Mouse (Mus musculus) splenic B cell, adult 2 months (primary cell): ENCODE measurements around the gene Muc15.

ENCODE experiments used
- DNase-seq: peaks from one replicate; pipeline ENCODE4 v3.0.0-alpha.2; 2011; ENCODE audit warnings: low read depth, low spot score
- H3K27me3 ChIP-seq: 2 replicates; pipeline ENCODE4 v1.6.1; 2012; ENCODE audit warnings: mild to moderate bottlenecking, low read length, moderate library complexity, mixed read lengths; ENCODE audit not compliant: control insufficient read depth, poor library complexity, insufficient read depth, severe bottlenecking
- H3K36me3 ChIP-seq: 2 replicates; pipeline ENCODE4 v1.6.1; 2012; ENCODE audit warnings: mild to moderate bottlenecking, low read length, moderate library complexity, mixed read lengths; ENCODE audit not compliant: control insufficient read depth, poor library complexity, insufficient read depth, severe bottlenecking

Gene Muc15

GRCm38 (mm10) chr2:110721290-110721753, at the start of gene Muc15:
TSS of gene Muc15 (plus strand) at chr2:110721340.
- no peaks in the 10 kb centered on the region for H3K36me3 ChIP-seq
- no peak for DNase-seq
- H3K27me3 ChIP-seq = no peaks in the 10 kb centered on the region

- Histone ChIP-seq H3K36me3 (no peaks in the 10 kb centered on the region), H3K27me3 (no peaks in the 10 kb centered on the region)
- no peak for DNase-seq
These were observed 11.7 kb upstream of the Muc15 start for GRCm38 (mm10) chr2:110709436-110709835.

- no peak for DNase-seq
- no peaks in the 10 kb centered on the region for H3K27me3 ChIP-seq
- no peaks in the 10 kb centered on the region for H3K36me3 ChIP-seq
These were observed 11.0 kb upstream of the Muc15 start for GRCm38 (mm10) chr2:110710055-110710720.

- no peaks in the 10 kb centered on the region for H3K27me3 ChIP-seq
- DNase-seq = no peak
- no peaks in the 10 kb centered on the region for H3K36me3 ChIP-seq
These were observed 2.1 kb upstream of the Muc15 start for GRCm38 (mm10) chr2:110719051-110719450.

GRCm38 (mm10) chr2:110722208-110722607, 1.1 kb downstream of the Muc15 start:
- no peak for DNase-seq
- no peaks in the 10 kb centered on the region for H3K27me3 ChIP-seq
- H3K36me3 ChIP-seq = no peaks in the 10 kb centered on the region

GRCm38 (mm10) chr2:110726106-110726505, 5.0 kb downstream of the Muc15 start:
- Histone ChIP-seq H3K36me3 (no peaks in the 10 kb centered on the region), H3K27me3 (no peaks in the 10 kb centered on the region)
- DNase-seq = no peak

GRCm38 (mm10) chr2:110737236-110737635, 16.1 kb downstream of the Muc15 start:
- H3K27me3 ChIP-seq = no peaks in the 10 kb centered on the region
- no peak for DNase-seq
- H3K36me3 ChIP-seq = no peaks in the 10 kb centered on the region

GRCm38 (mm10) chr2:110737981-110738380, 16.8 kb downstream of the Muc15 start:
- no peaks in the 10 kb centered on the region for H3K36me3 ChIP-seq
- H3K27me3 ChIP-seq = no peaks in the 10 kb centered on the region
- no peak for DNase-seq

GRCm38 (mm10) chr2:110739781-110740180, 18.6 kb downstream of the Muc15 start:
- no peak for DNase-seq
- Histone ChIP-seq H3K27me3 (no peaks in the 10 kb centered on the region), H3K36me3 (no peaks in the 10 kb centered on the region)

- H3K36me3 ChIP-seq = no peaks in the 10 kb centered on the region
- H3K27me3 ChIP-seq = no peaks in the 10 kb centered on the region
- no peak for DNase-seq
These were observed 19.4 kb downstream of the Muc15 start for GRCm38 (mm10) chr2:110740493-110740892.

GRCm38 (mm10) chr2:110757556-110757955, 36.4 kb downstream of the Muc15 start:
- no peaks in the 10 kb centered on the region for H3K27me3 ChIP-seq
- no peaks in the 10 kb centered on the region for H3K36me3 ChIP-seq
- DNase-seq = no peak

GRCm38 (mm10) chr2:110759434-110759833, 38.3 kb downstream of the Muc15 start:
- Histone ChIP-seq H3K27me3 (no peaks in the 10 kb centered on the region), H3K36me3 (no peaks in the 10 kb centered on the region)
- DNase-seq = no peak

GRCm38 (mm10) chr2:110787396-110787795, 66.3 kb downstream of the Muc15 start:
- H3K36me3 ChIP-seq = no peaks in the 10 kb centered on the region
- DNase-seq = no peak
- H3K27me3 ChIP-seq = no peaks in the 10 kb centered on the region
